Mouse (Mus musculus): ENCODE data around the gene Trabd. TPM values are rescaled to one million over a fixed set of nuclear protein-coding genes. Genes with fewer than 3 reads are reported as not detected.

Gene Trabd
- 39.6 and 46.8 TPM in 2 replicates for polyA plus RNA-seq (2015; fragmentation: Nextera tagmentation; extraction: Ambion mirVana)

- Histone ChIP-seq H3K9ac (peak within 1 kb of the TSS; percentile 97), H3K27ac (replicated peaks) (peak within 1 kb of the TSS; percentile 93), H3K4me2 (peak within 1 kb of the TSS; percentile 95), H3K36me3 (no peaks in the 10 kb centered on the region; the same call in 1 of the 2 replicates), H3K4me1 (replicated peaks) (peaks cover 44% of the 10 kb centered on the region), H3K27me3 (peaks cover 4% of the 10 kb centered on the region), H3K9me3 (no peaks in the 10 kb centered on the region), H3K4me3 (peak within 1 kb of the TSS; percentile 85)
- WGBS: 27% methylated on average over 11 of the region's 11 CpGs
- ATAC-seq (ENCODE audit: low read depth): no peak
Observed at GRCm38 (mm10) chr15:89074613-89075477, at the start of gene Trabd. Trabd (plus strand) TSS chr15:89075124.

GRCm38 (mm10) chr15:89044381-89044780, 30.5 kb upstream of the Trabd start:
- no peak overlapping the region for H3K27ac ChIP-seq (replicated peaks)

GRCm38 (mm10) chr15:89046356-89046755, 28.6 kb upstream of the Trabd start:
- no peaks in the 10 kb centered on the region for H3K27me3 ChIP-seq
- no peak overlapping the region for H3K4me3 ChIP-seq
- H3K9me3 ChIP-seq: peaks cover 9% of the 10 kb centered on the region
- no peaks in the 10 kb centered on the region for H3K36me3 ChIP-seq
- H3K9ac ChIP-seq: no peak overlapping the region
- H3K4me1 ChIP-seq (replicated peaks): no peaks in the 10 kb centered on the region
- H3K27ac ChIP-seq (replicated peaks): no peak overlapping the region
- ATAC-seq (ENCODE audit: low read depth): no peak
- 79% methylated on average over 4 of the region's 4 CpGs for WGBS
- H3K4me2 ChIP-seq: no peak overlapping the region

More at GRCm38 (mm10) chr15:89044381-89044780, 30.5 kb upstream of the Trabd start:
- H3K9me3 ChIP-seq: peaks cover 9% of the 10 kb centered on the region
- ATAC-seq (ENCODE audit: low read depth): no peak
- H3K4me3 ChIP-seq: no peak overlapping the region
- H3K4me1 ChIP-seq (replicated peaks): no peaks in the 10 kb centered on the region
- H3K4me2 ChIP-seq: no peak overlapping the region
- H3K9ac ChIP-seq: no peak overlapping the region
- H3K27me3 ChIP-seq: no peaks in the 10 kb centered on the region
- 70% methylated on average over 5 of the region's 5 CpGs for WGBS
- H3K36me3 ChIP-seq: no peaks in the 10 kb centered on the region

GRCm38 (mm10) chr15:89054666-89055065, 20.3 kb upstream of the Trabd start:
- Histone ChIP-seq H3K9me3 (no peaks in the 10 kb centered on the region), H3K4me1 (replicated peaks) (peaks cover 9% of the 10 kb centered on the region), H3K27ac (replicated peaks) (no peak overlapping the region), H3K27me3 (peaks cover 32% of the 10 kb centered on the region), H3K36me3 (no peaks in the 10 kb centered on the region), H3K9ac (no peak overlapping the region), H3K4me2 (no peak overlapping the region), H3K4me3 (no peak overlapping the region)
- 86% methylated on average over 7 of the region's 7 CpGs for WGBS
- ATAC-seq (ENCODE audit: low read depth): no peak

GRCm38 (mm10) chr15:89058736-89059135, 16.2 kb upstream of the Trabd start:
- 28% methylated on average over 6 of the region's 6 CpGs for WGBS
- peaks cover 60% of the 10 kb centered on the region for H3K27me3 ChIP-seq
- no peak overlapping the region; the same call in 1 of the 2 replicates for H3K27ac ChIP-seq (replicated peaks)

GRCm38 (mm10) chr15:89059161-89059931, 15.6 kb upstream of the Trabd start, which contains the start of gene Panx2:
Panx2 (plus strand) TSS chr15:89059734.
- Histone ChIP-seq H3K9ac (peak within 1 kb of the TSS; percentile 80), H3K36me3 (no peaks in the 10 kb centered on the region), H3K27me3 (peaks cover 62% of the 10 kb centered on the region), H3K9me3 (no peaks in the 10 kb centered on the region), H3K4me1 (replicated peaks) (peaks cover 22% of the 10 kb centered on the region), H3K4me3 (peak within 1 kb of the TSS; percentile 65), H3K4me2 (peak within 1 kb of the TSS; percentile 86), H3K27ac (replicated peaks) (peak within 1 kb of the TSS; percentile 74)
- ATAC-seq (ENCODE audit: low read depth): peak; percentile 34
- under 1% methylated on average over 30 of the region's 57 CpGs for WGBS

More at GRCm38 (mm10) chr15:89058736-89059135, 16.2 kb upstream of the Trabd start:
- peak overlapping the region; percentile 86 for H3K4me2 ChIP-seq
- ATAC-seq (ENCODE audit: low read depth): no peak
- H3K4me3 ChIP-seq: peak overlapping the region; percentile 65
- H3K36me3 ChIP-seq: no peaks in the 10 kb centered on the region
- H3K9me3 ChIP-seq: no peaks in the 10 kb centered on the region
- H3K4me1 ChIP-seq (replicated peaks): peaks cover 22% of the 10 kb centered on the region
- H3K9ac ChIP-seq: peak overlapping the region; percentile 80; the same call in 1 of the 2 replicates

GRCm38 (mm10) chr15:89060032-89060681, 14.8 kb upstream of the Trabd start:
- peak overlapping the region; percentile 74 for H3K27ac ChIP-seq (replicated peaks)
- H3K4me1 ChIP-seq (replicated peaks): peaks cover 22% of the 10 kb centered on the region
- H3K27me3 ChIP-seq: peaks cover 69% of the 10 kb centered on the region
- H3K9me3 ChIP-seq: no peaks in the 10 kb centered on the region
- no peaks in the 10 kb centered on the region for H3K36me3 ChIP-seq
- 1% methylated on average over 48 of the region's 48 CpGs for WGBS
- H3K4me3 ChIP-seq: peak overlapping the region; percentile 65
- H3K4me2 ChIP-seq: peak overlapping the region; percentile 86
- peak overlapping the region; percentile 80 for H3K9ac ChIP-seq
- ATAC-seq (ENCODE audit: low read depth): peak; percentile 55

GRCm38 (mm10) chr15:89060811-89061460, 14.0 kb upstream of the Trabd start:
- Histone ChIP-seq H3K27ac (replicated peaks) (no peak overlapping the region), H3K4me1 (replicated peaks) (peaks cover 22% of the 10 kb centered on the region), H3K9ac (peak overlapping the region; percentile 80), H3K27me3 (peaks cover 72% of the 10 kb centered on the region), H3K36me3 (no peaks in the 10 kb centered on the region), H3K4me2 (peak overlapping the region; percentile 86), H3K4me3 (peak overlapping the region; percentile 65), H3K9me3 (no peaks in the 10 kb centered on the region)
- 88% methylated on average over 12 of the region's 12 CpGs for WGBS
- ATAC-seq (ENCODE audit: low read depth): peak; percentile 9; the same call in 1 of the 2 replicates

GRCm38 (mm10) chr15:89061761-89062517, 13.0 kb upstream of the Trabd start:
- H3K9ac ChIP-seq: no peak overlapping the region

GRCm38 (mm10) chr15:89062518-89062910, 12.4 kb upstream of the Trabd start:
- Histone ChIP-seq H3K9ac (no peak overlapping the region), H3K36me3 (no peaks in the 10 kb centered on the region), H3K4me2 (no peak overlapping the region), H3K27me3 (peaks cover 78% of the 10 kb centered on the region), H3K27ac (replicated peaks) (no peak overlapping the region), H3K4me3 (no peak overlapping the region), H3K9me3 (no peaks in the 10 kb centered on the region), H3K4me1 (replicated peaks) (peaks cover 22% of the 10 kb centered on the region)
- 89% methylated on average over 5 of the region's 5 CpGs for WGBS
- no peak for ATAC-seq (ENCODE audit: low read depth)

More at GRCm38 (mm10) chr15:89061761-89062517, 13.0 kb upstream of the Trabd start:
- Histone ChIP-seq H3K27ac (replicated peaks) (no peak overlapping the region), H3K4me2 (no peak overlapping the region), H3K27me3 (peaks cover 78% of the 10 kb centered on the region), H3K36me3 (no peaks in the 10 kb centered on the region), H3K4me3 (no peak overlapping the region), H3K9me3 (no peaks in the 10 kb centered on the region), H3K4me1 (replicated peaks) (peaks cover 22% of the 10 kb centered on the region)
- no peak for ATAC-seq (ENCODE audit: low read depth)
- WGBS: 94% methylated on average over 6 of the region's 6 CpGs

- no peak overlapping the region for H3K4me2 ChIP-seq
- H3K4me1 ChIP-seq (replicated peaks): peaks cover 27% of the 10 kb centered on the region
- no peak for ATAC-seq (ENCODE audit: low read depth)
- H3K9me3 ChIP-seq: no peaks in the 10 kb centered on the region
- peaks cover 3% of the 10 kb centered on the region for H3K36me3 ChIP-seq
- no peak overlapping the region for H3K27ac ChIP-seq (replicated peaks)
- WGBS: 74% methylated on average over 7 of the region's 7 CpGs
- no peak overlapping the region for H3K9ac ChIP-seq
- peaks cover 78% of the 10 kb centered on the region for H3K27me3 ChIP-seq
- H3K4me3 ChIP-seq: no peak overlapping the region
Observed at GRCm38 (mm10) chr15:89063001-89063400, 11.9 kb upstream of the Trabd start.
